Mouse (Mus musculus): Measurements from ENCODE around the gene Tacc3. TPM values are rescaled to one million over a fixed set of nuclear protein-coding genes. Genes with fewer than 3 reads are reported as not detected.
A peak's percentile ranks its signal among the peaks of the same experiment; 100 is the strongest.

Gene Tacc3
- polyA plus RNA-seq, 1 experiment = 237 TPM

GRCm38 (mm10) chr5:33682963-33683362, 25.0 kb downstream of the Tacc3 start:
- WGBS = 26% methylated on average over 4 of the region's 4 CpGs

GRCm38 (mm10) chr5:33683897-33684652, 26.1 kb downstream of the Tacc3 start:
- Histone ChIP-seq H3K27ac (ENCODE audit: control insufficient read depth, insufficient read depth, low read depth, low read length, poor library complexity) (no peak overlapping the region), H3K4me3 (replicated peaks; ENCODE audit: control insufficient read depth, low read depth, low read length) (no peak overlapping the region), H3K4me1 (ENCODE audit: control insufficient read depth, insufficient read depth, low read length) (no peaks in the 10 kb centered on the region)
- TF ChIP-seq POLR2A (IDR thresholded peaks at IDR 0.05; ENCODE audit: borderline replicate concordance, control insufficient read depth, low read depth, low read length) = no peak
- peak; percentile 15; the same call in 1 of the 2 replicates for TF ChIP-seq CTCF (IDR thresholded peaks at IDR 0.05; ENCODE audit: control insufficient read depth, insufficient read depth, low read length)
- WGBS = 40% methylated on average over 7 of the region's 7 CpGs

More at GRCm38 (mm10) chr5:33682963-33683362, 25.0 kb downstream of the Tacc3 start:
- Histone ChIP-seq H3K4me1 (ENCODE audit: control insufficient read depth, insufficient read depth, low read length) (no peaks in the 10 kb centered on the region), H3K4me3 (replicated peaks; ENCODE audit: control insufficient read depth, low read depth, low read length) (no peak overlapping the region), H3K27ac (ENCODE audit: control insufficient read depth, insufficient read depth, low read depth, low read length, poor library complexity) (no peak overlapping the region)
- TF ChIP-seq CTCF (IDR thresholded peaks at IDR 0.05; ENCODE audit: control insufficient read depth, insufficient read depth, low read length) (no peak), POLR2A (IDR thresholded peaks at IDR 0.05; ENCODE audit: borderline replicate concordance, control insufficient read depth, low read depth, low read length) (no peak)

GRCm38 (mm10) chr5:33684932-33685331, 27.0 kb downstream of the Tacc3 start:
- TF ChIP-seq CTCF (IDR thresholded peaks at IDR 0.05; ENCODE audit: control insufficient read depth, insufficient read depth, low read length) = no peak
- TF ChIP-seq POLR2A (IDR thresholded peaks at IDR 0.05; ENCODE audit: borderline replicate concordance, control insufficient read depth, low read depth, low read length) = no peak
- Histone ChIP-seq H3K4me1 (ENCODE audit: control insufficient read depth, insufficient read depth, low read length) (no peaks in the 10 kb centered on the region), H3K4me3 (replicated peaks; ENCODE audit: control insufficient read depth, low read depth, low read length) (no peak overlapping the region), H3K27ac (ENCODE audit: control insufficient read depth, insufficient read depth, low read depth, low read length, poor library complexity) (no peak overlapping the region)
- WGBS = 88% methylated on average over 4 of the region's 4 CpGs

- TF ChIP-seq POLR2A (IDR thresholded peaks at IDR 0.05; ENCODE audit: borderline replicate concordance, control insufficient read depth, low read depth, low read length) = no peak
- no peak for TF ChIP-seq CTCF (IDR thresholded peaks at IDR 0.05; ENCODE audit: control insufficient read depth, insufficient read depth, low read length)
- no peak overlapping the region for H3K4me3 ChIP-seq (replicated peaks; ENCODE audit: control insufficient read depth, low read depth, low read length)
- no peaks in the 10 kb centered on the region for H3K4me1 ChIP-seq (ENCODE audit: control insufficient read depth, insufficient read depth, low read length)
- 76% methylated on average over 4 of the region's 4 CpGs for WGBS
- no peak overlapping the region for H3K27ac ChIP-seq (ENCODE audit: control insufficient read depth, insufficient read depth, low read depth, low read length, poor library complexity)
These were observed 29.2 kb downstream of the Tacc3 start for GRCm38 (mm10) chr5:33687142-33687541.

GRCm38 (mm10) chr5:33688278-33689220, 30.6 kb downstream of the Tacc3 start:
- Histone ChIP-seq H3K27ac (ENCODE audit: control insufficient read depth, insufficient read depth, low read depth, low read length, poor library complexity) (no peak overlapping the region), H3K4me1 (ENCODE audit: control insufficient read depth, insufficient read depth, low read length) (no peaks in the 10 kb centered on the region), H3K4me3 (replicated peaks; ENCODE audit: control insufficient read depth, low read depth, low read length) (no peak overlapping the region)
- TF ChIP-seq POLR2A (IDR thresholded peaks at IDR 0.05; ENCODE audit: borderline replicate concordance, control insufficient read depth, low read depth, low read length) = no peak
- TF ChIP-seq CTCF (IDR thresholded peaks at IDR 0.05; ENCODE audit: control insufficient read depth, insufficient read depth, low read length) = no peak
- WGBS = 80% methylated on average over 14 of the region's 14 CpGs

GRCm38 (mm10) chr5:33689221-33689844, 31.4 kb downstream of the Tacc3 start:
- TF ChIP-seq CTCF (IDR thresholded peaks at IDR 0.05; ENCODE audit: control insufficient read depth, insufficient read depth, low read length) = no peak
- no peak for TF ChIP-seq POLR2A (IDR thresholded peaks at IDR 0.05; ENCODE audit: borderline replicate concordance, control insufficient read depth, low read depth, low read length)
- Histone ChIP-seq H3K27ac (ENCODE audit: control insufficient read depth, insufficient read depth, low read depth, low read length, poor library complexity) (no peak overlapping the region), H3K4me1 (ENCODE audit: control insufficient read depth, insufficient read depth, low read length) (no peaks in the 10 kb centered on the region), H3K4me3 (replicated peaks; ENCODE audit: control insufficient read depth, low read depth, low read length) (no peak overlapping the region)
- 82% methylated on average over 20 of the region's 20 CpGs for WGBS

GRCm38 (mm10) chr5:33689852-33690645, 32.1 kb downstream of the Tacc3 start:
- H3K4me1 ChIP-seq (ENCODE audit: control insufficient read depth, insufficient read depth, low read length) = no peaks in the 10 kb centered on the region

More at GRCm38 (mm10) chr5:33689852-33690645, 32.1 kb downstream of the Tacc3 start:
- Histone ChIP-seq H3K4me3 (replicated peaks; ENCODE audit: control insufficient read depth, low read depth, low read length) (no peak overlapping the region), H3K27ac (ENCODE audit: control insufficient read depth, insufficient read depth, low read depth, low read length, poor library complexity) (0 out of 2 replicates have a peak overlapping the region, but pooled peaks have one; percentile 4)
- TF ChIP-seq CTCF (IDR thresholded peaks at IDR 0.05; ENCODE audit: control insufficient read depth, insufficient read depth, low read length) (no peak), POLR2A (IDR thresholded peaks at IDR 0.05; ENCODE audit: borderline replicate concordance, control insufficient read depth, low read depth, low read length) (no peak)
- WGBS = 83% methylated on average over 11 of the region's 11 CpGs
